Mouse (Mus musculus): ENCODE data around the gene Abca17.

DNA sequence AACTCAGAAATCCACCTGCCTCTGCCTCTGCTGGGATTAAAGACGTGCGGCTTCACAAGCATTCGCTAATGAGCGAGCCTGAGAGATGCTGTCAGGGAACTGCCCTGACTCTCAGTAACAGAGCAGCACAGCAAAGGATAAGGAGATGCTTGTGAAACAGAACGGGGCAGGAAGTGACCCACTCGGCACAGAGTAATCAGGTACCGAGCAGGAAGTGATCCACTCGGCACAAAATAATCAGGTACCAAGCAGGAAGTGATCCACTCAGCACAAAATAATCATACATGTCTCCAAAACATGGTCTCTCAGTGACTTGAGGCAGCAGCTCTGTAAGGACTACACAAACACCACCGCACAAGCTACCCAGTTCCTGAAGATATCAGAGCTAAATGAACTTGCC lies 62.4 kb downstream of the Abca17 start:
- no peak for TF ChIP-seq POLR2A (IDR thresholded peaks at IDR 0.05; ENCODE audit: low read depth, low read length)
- TF ChIP-seq CTCF (IDR thresholded peaks at IDR 0.05; ENCODE audit: extremely low read depth, insufficient read length, insufficient replicate concordance, low read depth, low read length) = no peak
